8 mouse cellular contexts compared by ENCODE assay signal in the genomic region with DNA sequence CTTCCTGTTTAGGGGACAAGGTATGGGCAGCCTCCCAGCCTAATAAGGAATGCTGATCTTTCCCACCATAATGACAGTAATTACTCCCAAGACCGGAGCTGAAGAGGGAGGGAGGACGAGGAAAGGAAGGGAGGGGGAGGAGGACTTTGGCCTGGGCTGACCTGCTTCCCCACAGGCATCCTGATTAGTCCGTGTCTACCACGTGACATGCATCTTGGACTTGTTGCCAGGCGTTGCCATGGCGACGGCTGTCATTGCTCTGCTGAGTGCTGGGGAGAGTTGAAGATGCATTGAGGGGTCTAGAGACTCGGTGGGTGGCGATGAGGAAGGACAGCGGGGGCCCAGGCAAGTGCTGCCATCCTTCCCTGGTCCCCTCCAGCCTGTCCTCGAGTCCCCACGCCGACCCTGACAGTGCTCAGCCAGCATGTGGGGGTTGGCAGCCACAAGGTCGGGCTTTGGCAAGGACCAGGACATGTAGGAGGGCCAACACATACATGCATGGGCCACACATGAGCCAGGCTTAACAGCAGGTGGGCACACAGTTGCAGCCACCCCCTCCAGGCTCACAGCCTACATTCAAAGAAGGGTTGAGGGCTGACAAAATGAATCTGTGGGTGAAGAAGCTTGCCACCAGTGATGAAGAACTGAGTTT. TPM values are rescaled to one million over a fixed set of nuclear protein-coding genes. Genes with fewer than 3 reads are reported as not detected.
DNase-seq lines count a peak whose midpoint lies in the region; ATAC-seq and TF ChIP-seq lines count a peak whose summit lies in the region.

No protein-coding gene starts in this region.

- DNase-seq in gastrocnemius, postnatal 10 days: peak; percentile 50
- DNase-seq in gastrocnemius, adult 2 months: no peak
- peak; percentile 98 for DNase-seq in cerebellum, postnatal 10 days
- DNase-seq in frontal cortex, postnatal 14 days (ENCODE audit: low spot score in 2 of 2): peak; percentile 79 to 88
- peak; percentile 80 for DNase-seq in kidney, postnatal 10 days
- DNase-seq in liver, embryonic 11.5 days (ENCODE audit: low spot score): peak; percentile 46
- DNase-seq in right cerebral cortex, adult 18-20 months: peak; percentile 84
- no peak for DNase-seq in thymus, postnatal 14 days

- H3K4me3 ChIP-seq in gastrocnemius, adult 2 months: no peak overlapping the region
- no peak overlapping the region for H3K4me3 ChIP-seq in liver, embryonic 11.5 days (ENCODE audit: low read depth, low read length)

- TF ChIP-seq CTCF in gastrocnemius, adult 2 months (IDR thresholded peaks at IDR 0.05): no peak

- 4% methylated on average over 14 of the region's 14 CpGs for WGBS in liver, embryonic 11.5 days

- intact Hi-C loops in gastrocnemius, adult 2 months (cut with DNase I): no loop called here

- H3K4me1 ChIP-seq in liver, embryonic 11.5 days (replicated peaks; ENCODE audit: control insufficient read depth, insufficient read depth, low read length): no peaks in the 10 kb centered on the region

- no peak overlapping the region for H3K9ac ChIP-seq in liver, embryonic 11.5 days (ENCODE audit: low read depth, low read length)

- no peaks in the 10 kb centered on the region for H3K27me3 ChIP-seq in liver, embryonic 11.5 days (replicated peaks; ENCODE audit: control insufficient read depth, insufficient read depth, low read length)

- H3K4me2 ChIP-seq in liver, embryonic 11.5 days: peak overlapping the region; percentile 18

- no peak overlapping the region for H3K27ac ChIP-seq in gastrocnemius, adult 2 months
- no peak overlapping the region for H3K27ac ChIP-seq in liver, embryonic 11.5 days (ENCODE audit: low read depth, low read length)

- H3K9me3 ChIP-seq in liver, embryonic 11.5 days (ENCODE audit: control insufficient read depth, low read length): no peaks in the 10 kb centered on the region

- ATAC-seq in liver, embryonic 11.5 days (replicated peaks; ENCODE audit: low FRiP score): peak; percentile 58

- H3K36me3 ChIP-seq in liver, embryonic 11.5 days (ENCODE audit: control insufficient read depth, insufficient read depth, low read length): no peaks in the 10 kb centered on the region

RNA-seq across cellular contexts. Expression of a gene that starts 15.2 kb away (rescaled TPM):
- 10 to 100 TPM; 21.7 to 24.3 TPM for total RNA-seq in gastrocnemius, postnatal 10 days (2021)
- 10 to 100 TPM; 34.0 to 43.2 TPM for total RNA-seq in gastrocnemius, adult 2 months (2021)
- polyA plus RNA-seq in liver, embryonic 11.5 days (2014; fragmentation: Nextera tagmentation; extraction: Ambion mirVana): 38.8 and 39.6 TPM in 2 replicates

RNA-seq across cellular contexts. Expression of a gene that starts 22.7 kb away (rescaled TPM):
- total RNA-seq in gastrocnemius, postnatal 10 days (2021): 10 to 100 TPM; 91.9 to 99.8 TPM
- 100 to 1,000 TPM; 165 to 176 TPM for total RNA-seq in gastrocnemius, adult 2 months (2021)
- 14.0 and 15.0 TPM in 2 replicates for polyA plus RNA-seq in liver, embryonic 11.5 days (2014; fragmentation: Nextera tagmentation; extraction: Ambion mirVana)

RNA-seq across cellular contexts. Expression of a gene that starts 42.6 kb away (rescaled TPM):
- total RNA-seq in gastrocnemius, postnatal 10 days (2021): 1 to 10 TPM; 6.6 to 6.8 TPM
- total RNA-seq in gastrocnemius, adult 2 months (2021): 1 to 10 TPM; 2.7 to 3.4 TPM
- polyA plus RNA-seq in liver, embryonic 11.5 days (2014; fragmentation: Nextera tagmentation; extraction: Ambion mirVana): 5.8 and 6.2 TPM in 2 replicates

RNA-seq across cellular contexts. Expression of a gene that starts 50.2 kb away (rescaled TPM):
- total RNA-seq in gastrocnemius, postnatal 10 days (2021): 10 to 100 TPM; 28.8 to 36.5 TPM
- total RNA-seq in gastrocnemius, adult 2 months (2021): 10 to 100 TPM; 17.0 to 17.7 TPM
- 98.7 and 102 TPM in 2 replicates for polyA plus RNA-seq in liver, embryonic 11.5 days (2014; fragmentation: Nextera tagmentation; extraction: Ambion mirVana)

RNA-seq across cellular contexts. Expression of a gene that starts 58.7 kb away (rescaled TPM):
- total RNA-seq in gastrocnemius, postnatal 10 days (2021): 10 to 100 TPM; 37.2 to 41.7 TPM
- 10 to 100 TPM; 42.4 to 75.0 TPM for total RNA-seq in gastrocnemius, adult 2 months (2021)
- 48.4 and 53.7 TPM in 2 replicates for polyA plus RNA-seq in liver, embryonic 11.5 days (2014; fragmentation: Nextera tagmentation; extraction: Ambion mirVana)

Comparison
In these comparisons a context has a peak if more than half of its experiments do, and no peak if none do; other contexts are left out.
1. DNase-seq: peak in gastrocnemius, postnatal 10 days (single experiment), cerebellum, postnatal 10 days (2 of 2), frontal cortex, postnatal 14 days (2 of 2), kidney, postnatal 10 days (single experiment), liver, embryonic 11.5 days (single experiment) and right cerebral cortex, adult 18-20 months (single experiment); none in gastrocnemius, adult 2 months (single experiment) and thymus, postnatal 14 days (single experiment).